Mouse (Mus musculus): ENCODE measurements around the gene Glipr1. TPM values are rescaled to one million over a fixed set of nuclear protein-coding genes. Genes with fewer than 3 reads are reported as not detected.

Glipr1 gene
- polyA plus RNA-seq, 1 experiment: not detected

- Histone ChIP-seq H3K36me3 (ENCODE audit: control insufficient read depth) (no peaks in the 10 kb centered on the region), H3K9me3 (ENCODE audit: control insufficient read depth, low read length) (no peaks in the 10 kb centered on the region), H3K4me1 (ENCODE audit: control insufficient read depth) (no peaks in the 10 kb centered on the region), H3K4me3 (replicated peaks) (no peak overlapping the region), H3K27me3 (ENCODE audit: control insufficient read depth) (no peaks in the 10 kb centered on the region)
- TF ChIP-seq TAL1 (IDR thresholded peaks at IDR 0.05; ENCODE audit: low read length): no peak
- no peak for TF ChIP-seq GATA1 (IDR thresholded peaks at IDR 0.05; ENCODE audit: low read length)
Observed at GRCm38 (mm10) chr10:111948041-111948440, 54.4 kb downstream of the Glipr1 start.

- Histone ChIP-seq H3K4me3 (replicated peaks) (no peak overlapping the region), H3K27me3 (ENCODE audit: control insufficient read depth) (no peaks in the 10 kb centered on the region), H3K36me3 (ENCODE audit: control insufficient read depth) (no peaks in the 10 kb centered on the region), H3K9me3 (ENCODE audit: control insufficient read depth, low read length) (no peaks in the 10 kb centered on the region), H3K4me1 (ENCODE audit: control insufficient read depth) (no peaks in the 10 kb centered on the region)
- no peak for TF ChIP-seq TAL1 (IDR thresholded peaks at IDR 0.05; ENCODE audit: low read length)
- no peak for TF ChIP-seq GATA1 (IDR thresholded peaks at IDR 0.05; ENCODE audit: low read length)
Observed at GRCm38 (mm10) chr10:111945563-111945962, 56.9 kb downstream of the Glipr1 start.

- no peaks in the 10 kb centered on the region for H3K36me3 ChIP-seq (ENCODE audit: control insufficient read depth)
Observed at GRCm38 (mm10) chr10:111943026-111943425, 59.4 kb downstream of the Glipr1 start.

GRCm38 (mm10) chr10:111937146-111937534 lies 65.3 kb downstream of the Glipr1 start:
- Histone ChIP-seq H3K4me1 (ENCODE audit: control insufficient read depth) (no peaks in the 10 kb centered on the region), H3K36me3 (ENCODE audit: control insufficient read depth) (no peaks in the 10 kb centered on the region), H3K27me3 (ENCODE audit: control insufficient read depth) (no peaks in the 10 kb centered on the region), H3K4me3 (replicated peaks) (no peak overlapping the region), H3K9me3 (ENCODE audit: control insufficient read depth, low read length) (no peaks in the 10 kb centered on the region)
- TF ChIP-seq GATA1 (IDR thresholded peaks at IDR 0.05; ENCODE audit: low read length) (no peak), TAL1 (IDR thresholded peaks at IDR 0.05; ENCODE audit: low read length) (no peak)

More at GRCm38 (mm10) chr10:111943026-111943425, 59.4 kb downstream of the Glipr1 start:
- TF ChIP-seq GATA1 (IDR thresholded peaks at IDR 0.05; ENCODE audit: low read length): no peak
- no peak for TF ChIP-seq TAL1 (IDR thresholded peaks at IDR 0.05; ENCODE audit: low read length)
- Histone ChIP-seq H3K9me3 (ENCODE audit: control insufficient read depth, low read length) (no peaks in the 10 kb centered on the region), H3K4me1 (ENCODE audit: control insufficient read depth) (no peaks in the 10 kb centered on the region), H3K27me3 (ENCODE audit: control insufficient read depth) (no peaks in the 10 kb centered on the region), H3K4me3 (replicated peaks) (no peak overlapping the region)

GRCm38 (mm10) chr10:111936491-111937145 lies 65.8 kb downstream of the Glipr1 start:
- Histone ChIP-seq H3K4me3 (replicated peaks) (no peak overlapping the region), H3K9me3 (ENCODE audit: control insufficient read depth, low read length) (no peaks in the 10 kb centered on the region), H3K27me3 (ENCODE audit: control insufficient read depth) (no peaks in the 10 kb centered on the region), H3K4me1 (ENCODE audit: control insufficient read depth) (no peaks in the 10 kb centered on the region), H3K36me3 (ENCODE audit: control insufficient read depth) (no peaks in the 10 kb centered on the region)
- TF ChIP-seq GATA1 (IDR thresholded peaks at IDR 0.05; ENCODE audit: low read length) (no peak), TAL1 (IDR thresholded peaks at IDR 0.05; ENCODE audit: low read length) (no peak)

GRCm38 (mm10) chr10:111936021-111936420 lies 66.4 kb downstream of the Glipr1 start:
- Histone ChIP-seq H3K27me3 (ENCODE audit: control insufficient read depth) (no peaks in the 10 kb centered on the region), H3K4me1 (ENCODE audit: control insufficient read depth) (no peaks in the 10 kb centered on the region), H3K36me3 (ENCODE audit: control insufficient read depth) (no peaks in the 10 kb centered on the region), H3K4me3 (replicated peaks) (no peak overlapping the region), H3K9me3 (ENCODE audit: control insufficient read depth, low read length) (no peaks in the 10 kb centered on the region)
- TF ChIP-seq GATA1 (IDR thresholded peaks at IDR 0.05; ENCODE audit: low read length) (no peak), TAL1 (IDR thresholded peaks at IDR 0.05; ENCODE audit: low read length) (no peak)

Other genes starting within 250 kb of the Glipr1 start
- 0.06 and 0.08 TPM in 2 replicates for gene Krr1, start 30.0 kb downstream of the Glipr1 start, polyA plus RNA-seq (2012)
- gene Glipr1l1, start 57.6 kb upstream of the Glipr1 start, polyA plus RNA-seq (2012): not detected in 2 replicates
- not detected in 2 replicates for gene Glipr1l2, start 80.7 kb upstream of the Glipr1 start, polyA plus RNA-seq (2012)
- gene Glipr1l3, start 157.7 kb upstream of the Glipr1 start, polyA plus RNA-seq (2012): not detected in 2 replicates
- gene Caps2, start 161.0 kb upstream of the Glipr1 start, polyA plus RNA-seq (2012): not detected in 2 replicates

Measured in erythroblast, embryonic 14.5 days (primary cell).